Mouse (Mus musculus) hindbrain, embryonic 10.5 days (tissue): ENCODE results near the gene Rpl18. TPM values are rescaled to one million over a fixed set of nuclear protein-coding genes. Genes with fewer than 3 reads are reported as not detected.

Experiments used
- DNase-seq: peaks from one replicate; pipeline ENCODE4 v3.0.0-alpha.2; 2017; ENCODE audit warnings: low spot score
- H3K27ac ChIP-seq: fragments of 300-500 bp; sonication (generic); 2 replicates; pipeline ENCODE4 v1.5.1; 2016; ENCODE audit warnings: mild to moderate bottlenecking, moderate library complexity
- H3K27me3 ChIP-seq: fragments of 300-500 bp; sonication (generic); 2 replicates; pipeline ENCODE4 v1.6.1; 2016; ENCODE audit warnings: mild to moderate bottlenecking; ENCODE audit not compliant: poor library complexity, insufficient read depth, severe bottlenecking
- H3K36me3 ChIP-seq: fragments of 300-500 bp; sonication (generic); 2 replicates; pipeline ENCODE4 v1.6.1; 2016; ENCODE audit warnings: mild to moderate bottlenecking, moderate library complexity
- H3K4me1 ChIP-seq: fragments of 300-500 bp; sonication (generic); replicated peaks from 2 replicates; pipeline ENCODE4 v1.6.1; 2016; ENCODE audit warnings: mild to moderate bottlenecking
- H3K4me3 ChIP-seq: fragments of 300-500 bp; sonication (generic); 2 replicates; pipeline ENCODE4 v1.5.1; 2016; ENCODE audit warnings: mild to moderate bottlenecking, moderate library complexity
- H3K9me3 ChIP-seq: fragments of 300-500 bp; sonication (generic); 2 replicates; pipeline ENCODE4 v1.6.1; 2016; ENCODE audit warnings: mild to moderate bottlenecking, moderate library complexity
- WGBS: fragments of 180-500 bp; shearing (Covaris S2); methylation state at CpG from one replicate; pipeline ENCODE4 v1.1.7; 2016; 5-methylcytosine and 5-hydroxymethylcytosine counted together
- polyA plus RNA-seq: library from polyadenylated mRNA; unstranded; fragments of >200 nt; fragmentation: Nextera tagmentation; extraction: Ambion mirVana; gene quantifications from 2 replicates; pipeline ENCODE4 v1.2.1, GENCODE M21; 2016

The Rpl18 gene
- polyA plus RNA-seq, 1 experiment from 2014 or later = 1,010 TPM

GRCm38 (mm10) chr7:45702809-45703520 is 12.3 kb upstream of the Rpl18 start:
- Histone ChIP-seq H3K36me3 (no peaks in the 10 kb centered on the region), H3K27ac (peak overlapping the region; percentile 91), H3K4me3 (peak overlapping the region; percentile 79), H3K27me3 (peaks cover 38% of the 10 kb centered on the region), H3K4me1 (peaks cover 71% of the 10 kb centered on the region), H3K9me3 (no peaks in the 10 kb centered on the region)
- DNase-seq = no peak
- 90% methylated on average over 17 of the region's 17 CpGs for WGBS

- Histone ChIP-seq H3K27ac (peak overlapping the region; percentile 91), H3K4me1 (peaks cover 77% of the 10 kb centered on the region), H3K4me3 (peak overlapping the region; percentile 79), H3K27me3 (peaks cover 32% of the 10 kb centered on the region), H3K9me3 (no peaks in the 10 kb centered on the region), H3K36me3 (no peaks in the 10 kb centered on the region)
- DNase-seq = no peak
- WGBS = 47% methylated on average over 12 of the region's 12 CpGs
Observed at GRCm38 (mm10) chr7:45703521-45704033, 11.7 kb upstream of the Rpl18 start.

GRCm38 (mm10) chr7:45704046-45704559 is 11.2 kb upstream of the Rpl18 start:
- H3K4me1 ChIP-seq = peaks cover 81% of the 10 kb centered on the region
- H3K36me3 ChIP-seq = no peaks in the 10 kb centered on the region
- no peaks in the 10 kb centered on the region for H3K9me3 ChIP-seq
- DNase-seq = peak; percentile 77
- WGBS = under 1% methylated on average over 13 of the region's 13 CpGs
- H3K27me3 ChIP-seq = peaks cover 26% of the 10 kb centered on the region
- peak overlapping the region; percentile 79 for H3K4me3 ChIP-seq
- peak overlapping the region; percentile 91 for H3K27ac ChIP-seq

GRCm38 (mm10) chr7:45704730-45705442 is 10.4 kb upstream of the Rpl18 start, which contains the start of gene Dbp:
Dbp (plus strand) TSS chr7:45705088.
- H3K36me3 ChIP-seq = peaks cover 4% of the 10 kb centered on the region
- peak; percentile 100 for DNase-seq
- peak within 1 kb of the TSS; percentile 91 for H3K27ac ChIP-seq
- no peaks in the 10 kb centered on the region for H3K9me3 ChIP-seq
- H3K4me3 ChIP-seq = peak within 1 kb of the TSS; percentile 79
- peaks cover 18% of the 10 kb centered on the region for H3K27me3 ChIP-seq
- under 1% methylated on average over 36 of the region's 36 CpGs for WGBS
- H3K4me1 ChIP-seq = peaks cover 81% of the 10 kb centered on the region

GRCm38 (mm10) chr7:45705443-45705864 is 9.8 kb upstream of the Rpl18 start:
- peak overlapping the region; percentile 91 for H3K27ac ChIP-seq
- no peaks in the 10 kb centered on the region for H3K9me3 ChIP-seq
- DNase-seq = no peak
- peaks cover 10% of the 10 kb centered on the region for H3K36me3 ChIP-seq
- H3K4me1 ChIP-seq = peaks cover 81% of the 10 kb centered on the region
- WGBS = under 1% methylated on average over 21 of the region's 21 CpGs
- peak overlapping the region; percentile 79 for H3K4me3 ChIP-seq
- H3K27me3 ChIP-seq = peaks cover 13% of the 10 kb centered on the region

- H3K27ac ChIP-seq = peak overlapping the region; percentile 91
- no peaks in the 10 kb centered on the region for H3K9me3 ChIP-seq
- peak overlapping the region; percentile 79 for H3K4me3 ChIP-seq
- DNase-seq = peak; percentile 61
- H3K4me1 ChIP-seq = peaks cover 81% of the 10 kb centered on the region
- H3K36me3 ChIP-seq = peaks cover 14% of the 10 kb centered on the region
- H3K27me3 ChIP-seq = peaks cover 9% of the 10 kb centered on the region
- under 1% methylated on average over 7 of the region's 7 CpGs for WGBS
Observed at GRCm38 (mm10) chr7:45705873-45706281, 9.4 kb upstream of the Rpl18 start.

GRCm38 (mm10) chr7:45706721-45707241 is 8.5 kb upstream of the Rpl18 start:
- peak overlapping the region; percentile 91 for H3K27ac ChIP-seq
- WGBS = 1% methylated on average over 45 of the region's 45 CpGs
- peak; percentile 83 for DNase-seq
- H3K9me3 ChIP-seq = no peaks in the 10 kb centered on the region
- peak overlapping the region; percentile 79 for H3K4me3 ChIP-seq
- H3K4me1 ChIP-seq = peaks cover 76% of the 10 kb centered on the region
- H3K27me3 ChIP-seq = no peaks in the 10 kb centered on the region
- peaks cover 23% of the 10 kb centered on the region for H3K36me3 ChIP-seq

DNA sequence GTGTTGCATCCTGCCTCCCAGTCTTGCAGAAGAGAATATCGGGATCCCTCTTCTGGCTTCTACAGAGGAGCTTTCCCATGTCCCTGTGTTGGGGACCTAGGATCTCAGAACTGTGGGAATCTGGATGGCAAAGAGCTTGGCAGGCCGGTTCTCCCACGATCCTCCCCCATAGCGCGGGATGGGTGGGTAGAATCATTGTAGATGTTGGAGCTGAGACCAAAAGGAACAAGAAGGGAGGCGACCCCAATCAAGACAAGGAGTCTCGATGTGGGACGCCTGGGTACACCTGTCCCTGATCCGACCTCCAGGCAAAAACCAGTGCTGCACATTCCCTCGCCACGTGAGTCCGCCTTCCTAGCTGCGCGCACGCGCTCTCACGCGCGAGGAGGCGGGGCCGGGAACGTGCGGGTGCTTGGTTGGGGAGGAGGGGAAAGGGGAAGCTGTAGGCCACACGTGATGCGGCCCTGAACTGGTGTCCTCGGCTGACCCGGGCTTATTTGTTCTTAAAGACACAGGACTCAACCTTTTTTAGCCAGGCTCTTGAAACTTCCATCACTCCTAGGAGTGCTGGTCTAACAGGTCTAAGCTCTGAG is 7.8 kb upstream of the Rpl18 start:
- under 1% methylated on average over 27 of the region's 27 CpGs for WGBS
- peak overlapping the region; percentile 91 for H3K27ac ChIP-seq
- H3K4me1 ChIP-seq = peaks cover 76% of the 10 kb centered on the region
- peak; percentile 88 for DNase-seq
- no peaks in the 10 kb centered on the region for H3K27me3 ChIP-seq
- no peaks in the 10 kb centered on the region for H3K9me3 ChIP-seq
- H3K36me3 ChIP-seq = peaks cover 30% of the 10 kb centered on the region
- H3K4me3 ChIP-seq = peak overlapping the region; percentile 79

DNA sequence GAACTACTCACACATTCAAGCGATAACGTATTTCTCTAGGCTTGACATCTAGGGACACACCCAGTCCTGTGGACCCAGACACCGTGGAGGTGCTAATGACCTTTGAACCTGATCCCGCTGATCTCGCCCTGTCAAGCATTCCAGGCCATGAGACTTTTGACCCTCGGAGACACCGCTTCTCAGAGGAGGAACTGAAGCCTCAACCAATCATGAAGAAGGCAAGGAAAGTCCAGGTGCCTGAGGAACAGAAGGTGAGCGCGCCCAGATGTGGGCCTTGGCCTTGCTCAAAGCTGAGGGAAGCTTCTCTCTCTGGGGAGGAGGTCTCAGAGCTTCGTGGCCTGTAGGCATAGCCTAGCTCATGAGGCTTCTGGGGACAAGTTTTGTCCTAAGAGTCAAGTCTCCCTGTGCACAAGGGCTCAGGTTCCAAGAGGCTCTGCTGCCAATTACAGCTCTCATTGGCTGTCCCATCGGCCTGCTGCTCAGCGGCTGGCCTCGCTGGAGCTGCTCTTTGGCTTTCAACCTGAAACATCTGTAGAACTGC is 7.0 kb upstream of the Rpl18 start:
- Histone ChIP-seq H3K27me3 (no peaks in the 10 kb centered on the region), H3K27ac (peak overlapping the region; percentile 91), H3K9me3 (no peaks in the 10 kb centered on the region), H3K4me3 (peak overlapping the region; percentile 79), H3K36me3 (peaks cover 38% of the 10 kb centered on the region), H3K4me1 (peaks cover 73% of the 10 kb centered on the region)
- DNase-seq = no peak
- 48% methylated on average over 13 of the region's 13 CpGs for WGBS

DNA sequence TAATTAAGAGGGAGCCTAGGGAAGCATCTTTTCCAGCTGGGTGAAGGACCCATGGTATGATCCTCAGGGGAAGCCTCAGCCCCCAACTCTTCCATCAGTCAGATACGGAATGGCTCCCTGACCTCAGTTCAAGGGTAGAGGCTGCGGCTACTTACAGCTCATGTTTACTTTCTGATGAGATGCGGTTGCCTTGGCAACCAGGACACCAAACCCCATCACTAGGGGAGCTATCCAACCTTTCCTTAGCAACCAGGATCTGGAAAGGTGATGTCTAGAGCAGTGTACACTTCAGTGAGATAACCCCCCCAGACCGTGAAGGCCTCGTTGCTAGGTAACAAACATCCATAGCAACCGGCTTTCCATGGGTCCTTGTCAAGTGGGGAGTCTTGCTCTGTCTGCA is 6.2 kb upstream of the Rpl18 start:
- H3K4me3 ChIP-seq = peak overlapping the region; percentile 79; the same call in 1 of the 2 replicates
- H3K36me3 ChIP-seq = peaks cover 44% of the 10 kb centered on the region
- no peaks in the 10 kb centered on the region for H3K9me3 ChIP-seq
- no peaks in the 10 kb centered on the region for H3K27me3 ChIP-seq
- WGBS = 44% methylated on average over 6 of the region's 6 CpGs
- H3K4me1 ChIP-seq = peaks cover 68% of the 10 kb centered on the region
- no peak overlapping the region for H3K27ac ChIP-seq
- peak; percentile 58 for DNase-seq

DNA sequence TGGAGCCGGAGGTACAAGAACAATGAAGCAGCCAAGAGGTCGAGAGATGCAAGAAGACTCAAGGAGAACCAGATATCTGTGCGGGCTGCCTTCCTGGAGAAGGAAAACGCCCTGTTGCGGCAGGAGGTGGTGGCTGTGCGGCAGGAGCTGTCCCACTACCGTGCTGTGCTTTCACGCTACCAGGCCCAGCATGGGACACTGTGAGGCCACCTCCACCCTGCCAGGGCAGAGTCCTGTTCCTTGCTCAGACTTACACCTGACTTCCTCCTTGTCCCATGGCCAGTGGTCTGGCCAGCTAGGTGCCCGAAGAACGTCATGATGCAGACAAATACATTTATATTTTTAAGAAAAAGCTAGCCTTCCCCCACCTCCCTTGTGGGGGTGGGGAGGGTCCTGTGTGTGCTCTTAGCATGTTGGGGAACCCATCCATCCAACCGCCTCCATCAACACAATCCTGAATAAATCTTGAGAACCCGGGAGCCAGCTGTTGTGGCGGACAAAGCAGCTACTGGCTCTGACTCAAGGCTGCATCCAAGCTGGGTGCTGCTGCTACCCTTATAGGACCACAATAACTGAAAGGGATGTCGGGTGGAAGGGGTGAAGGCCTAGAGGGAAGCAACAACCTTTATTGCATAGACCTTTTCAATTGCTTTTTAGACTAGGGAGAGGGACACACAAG is 5.4 kb upstream of the Rpl18 start:
- 66% methylated on average over 14 of the region's 14 CpGs for WGBS
- H3K27me3 ChIP-seq = no peaks in the 10 kb centered on the region
- peaks cover 72% of the 10 kb centered on the region for H3K4me1 ChIP-seq
- DNase-seq = no peak
- peaks cover 44% of the 10 kb centered on the region for H3K36me3 ChIP-seq
- no peaks in the 10 kb centered on the region for H3K9me3 ChIP-seq
- no peak overlapping the region for H3K4me3 ChIP-seq
- H3K27ac ChIP-seq = peak overlapping the region; percentile 64; the same call in 1 of the 2 replicates
